Mouse (Mus musculus) CH12.LX (cell line): Measurements from ENCODE around the gene Fam69b. TPM values are rescaled to one million over a fixed set of nuclear protein-coding genes. Genes with fewer than 3 reads are reported as not detected.

Experiments
- DNase-seq: peaks from one replicate; pipeline ENCODE4 v3.0.0-alpha.2; 2013; ENCODE audit errors: extremely low read depth
- H3K27ac ChIP-seq: 2 replicates; pipeline ENCODE4 v1.5.1; 2012; ENCODE audit warnings: low read depth, mild to moderate bottlenecking, control low read depth, moderate library complexity; ENCODE audit not compliant: insufficient read depth
- H3K27me3 ChIP-seq: replicated peaks from 2 replicates; pipeline ENCODE3; 2012; ENCODE audit warnings: inconsistent platforms
- H3K36me3 ChIP-seq, 2 experiments: replicated peaks in 1 of 2; 2 replicates each; pipeline versions ENCODE3 to v1.6.1; 2012; ENCODE audit warnings: inconsistent platforms in 1 of 2, low read length in 1 of 2, mild to moderate bottlenecking in 1 of 2, mixed read lengths in 1 of 2, moderate library complexity in 1 of 2; ENCODE audit not compliant: control insufficient read depth in 1 of 2, insufficient read depth in 1 of 2
- H3K4me1 ChIP-seq, 2 experiments: 2 replicates each; pipeline ENCODE4 v1.6.1; 2012; ENCODE audit warnings: inconsistent platforms in 1 of 2, moderate library complexity in 1 of 2; ENCODE audit not compliant: insufficient read depth in 2 of 2, control insufficient read depth in 1 of 2
- H3K4me2 ChIP-seq: 2 replicates; pipeline ENCODE4 v1.6.1; 2012; ENCODE audit warnings: low read depth, mild to moderate bottlenecking, control low read depth; ENCODE audit not compliant: poor library complexity, insufficient read depth, severe bottlenecking
- H3K4me3 ChIP-seq, 3 experiments: fragments of 150-350 bp in 1 of 3; sonication (generic) in 1 of 3; replicated peaks in 1 of 3; 2 replicates each; pipeline versions ENCODE3 to v1.5.1; 2011 to 2012; ENCODE audit warnings: low read depth in 2 of 3, low read length in 2 of 3, mild to moderate bottlenecking in 2 of 3, moderate library complexity in 2 of 3, control low read depth in 1 of 3, improper control_type of control experiment in 1 of 3, inconsistent platforms in 1 of 3, mixed read lengths in 1 of 3; ENCODE audit not compliant: poor library complexity in 1 of 3
- H3K79me2 ChIP-seq: replicated peaks from 2 replicates; pipeline ENCODE4 v1.6.1; 2012; ENCODE audit warnings: mild to moderate bottlenecking, moderate library complexity; ENCODE audit not compliant: control insufficient read depth, poor library complexity, insufficient read depth, severe bottlenecking; ENCODE audit errors: extremely low read depth
- H3K9ac ChIP-seq: 2 replicates; pipeline ENCODE4 v1.6.1; 2012; ENCODE audit warnings: low read depth, mild to moderate bottlenecking, control low read depth, moderate library complexity; ENCODE audit not compliant: insufficient read depth
- H3K9me3 ChIP-seq: replicated peaks from 2 replicates; pipeline ENCODE3; 2012; ENCODE audit warnings: low read length, inconsistent platforms, mixed read lengths
- BHLHE40 ChIP-seq: IDR thresholded peaks from 2 replicates; pipeline ENCODE4 v1.6.1; 2011; ENCODE audit warnings: mild to moderate bottlenecking, low read depth, low read length, improper control_type of control experiment
- CHD2 ChIP-seq: IDR thresholded peaks from 2 replicates; pipeline ENCODE4 v1.6.1; 2011; ENCODE audit warnings: low read length, improper control_type of control experiment
- CTCF ChIP-seq, 2 experiments: IDR thresholded peaks in 1 of 2; conservative IDR thresholded peaks in 1 of 2; 2 replicates each; pipeline ENCODE4 v1.5.1; 2011 to 2012; ENCODE audit warnings: low read depth in 2 of 2, low read length in 2 of 2, improper control_type of control experiment in 1 of 2, inconsistent platforms in 1 of 2, mild to moderate bottlenecking in 1 of 2, moderate library complexity in 1 of 2
- ELF1 ChIP-seq: IDR thresholded peaks from 2 replicates; pipeline ENCODE4 v1.6.1; 2014; ENCODE audit warnings: low read depth, mild to moderate bottlenecking, inconsistent platforms, low read length, improper control_type of control experiment
- EP300 ChIP-seq: IDR thresholded peaks from 2 replicates; pipeline ENCODE4 v1.6.1; 2011; ENCODE audit warnings: low read length, improper control_type of control experiment
- JUND ChIP-seq: conservative IDR thresholded peaks from 2 replicates; pipeline ENCODE4 v1.6.1; 2011; ENCODE audit warnings: low read depth, low read length, improper control_type of control experiment
- MAZ ChIP-seq: IDR thresholded peaks from 2 replicates; pipeline ENCODE4 v1.6.1; 2012; ENCODE audit warnings: low read depth, mild to moderate bottlenecking, inconsistent platforms, low read length, improper control_type of control experiment, moderate library complexity
- MEF2A ChIP-seq: IDR thresholded peaks from 2 replicates; pipeline ENCODE4 v1.6.1; 2014; ENCODE audit warnings: low read depth, mild to moderate bottlenecking, inconsistent platforms, low read length, improper control_type of control experiment, borderline replicate concordance
- MXI1 ChIP-seq: IDR thresholded peaks from 2 replicates; pipeline ENCODE4 v1.6.1; 2011; ENCODE audit warnings: mild to moderate bottlenecking, low read depth, low read length, improper control_type of control experiment
- MYC ChIP-seq: IDR thresholded peaks from 2 replicates; pipeline ENCODE4 v1.6.1; 2011; ENCODE audit warnings: low read depth, mild to moderate bottlenecking, improper control_type of control experiment, low read length
- POLR2AphosphoS2 ChIP-seq: IDR thresholded peaks from 2 replicates; pipeline ENCODE4 v1.6.1; 2011; ENCODE audit warnings: low read depth, low read length, improper control_type of control experiment
- SMC3 ChIP-seq: IDR thresholded peaks from 2 replicates; pipeline ENCODE4 v1.6.1; 2011; ENCODE audit warnings: low read depth, low read length, improper control_type of control experiment
- TBP ChIP-seq: conservative IDR thresholded peaks from 2 replicates; pipeline ENCODE4 v1.6.1; 2011; ENCODE audit warnings: low read depth, low read length, improper control_type of control experiment
- TCF12 ChIP-seq: IDR thresholded peaks from 2 replicates; pipeline ENCODE4 v1.6.1; 2014; ENCODE audit warnings: low read depth, mild to moderate bottlenecking, inconsistent platforms, low read length, improper control_type of control experiment
- UBTF ChIP-seq: IDR thresholded peaks from 2 replicates; pipeline ENCODE4 v1.6.1; 2012; ENCODE audit warnings: low read depth, mild to moderate bottlenecking, inconsistent platforms, low read length, improper control_type of control experiment, moderate library complexity
- ZKSCAN1 ChIP-seq: IDR thresholded peaks from 2 replicates; pipeline ENCODE4 v1.6.1; 2012; ENCODE audit warnings: low read depth, inconsistent platforms, low read length, improper control_type of control experiment, borderline replicate concordance
- ZMIZ1 ChIP-seq: IDR thresholded peaks from 2 replicates; pipeline ENCODE4 v1.6.1; 2012; ENCODE audit warnings: low read depth, mild to moderate bottlenecking, inconsistent platforms, low read length, improper control_type of control experiment
- dilution Hi-C: fragments of 300-500 bp; cut with MboI; formaldehyde crosslinking; loops from 2 replicates; pipeline ENCODE4 v1.14.3; 2020; ENCODE audit warnings: low sequenced_read_pairs; ENCODE audit not compliant: extremely low pct_unique_long_range_greater_than_20kb, extremely low pct_ligation_motif_present
- in situ Hi-C: fragments of 300-500 bp; cut with MboI; formaldehyde crosslinking; loops from 3 replicates; pipeline ENCODE4 v1.14.3; 2019; ENCODE audit warnings: low sequenced_read_pairs, low pct_ligation_motif_present, low pct_unique_long_range_greater_than_20kb, mixed read lengths
- polyA plus RNA-seq: library from polyadenylated mRNA; unstranded; fragments of >175 nt; gene quantifications from 2 replicates; pipeline ENCODE4 v1.2.1, GENCODE M21; 2012; ENCODE audit warnings: low read depth; ENCODE audit not compliant: insufficient read length
- total RNA-seq, 2 experiments: library from RNA; depleted of rRNA; stranded (reverse); fragments of 300-350 nt in 1 of 2; fragments of >200 nt in 1 of 2; gene quantifications; 2 replicates each; pipeline ENCODE4 v1.2.3; 2012 to 2014

The Fam69b gene
- total and polyA plus RNA-seq, 3 experiments, result 0.16 to 1.2 TPM; not detected in 1

DNA sequence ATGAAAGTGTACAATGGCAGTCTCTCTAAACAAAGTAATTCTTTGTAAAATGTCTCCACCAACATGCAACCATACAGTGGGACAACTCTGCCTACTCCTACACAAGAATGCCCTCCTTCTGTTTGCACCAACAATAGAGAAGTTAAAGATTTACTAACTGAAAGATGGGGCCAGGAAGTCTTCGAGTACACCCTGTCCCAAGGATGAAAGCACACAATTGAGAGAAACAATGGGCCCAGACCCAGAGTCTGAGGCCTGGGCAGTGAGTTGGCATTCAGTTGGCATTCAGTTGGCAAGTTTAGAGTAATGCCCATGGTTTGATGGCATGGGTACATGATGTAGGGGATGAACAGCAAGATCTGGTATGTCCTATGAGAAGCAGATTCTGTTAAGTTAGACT is 26.4 kb downstream of the Fam69b start:
- TF ChIP-seq ELF1 (no peak), POLR2AphosphoS2 (no peak), MEF2A (no peak), SMC3 (no peak), CTCF (conservative IDR thresholded peaks at IDR 0.05 in 1 of 2, IDR thresholded peaks at IDR 0.05 in 1 of 2; ENCODE audit: low read depth in 2 of 2, low read length in 2 of 2) (no peak), TBP (no peak), UBTF (no peak), ZMIZ1 (no peak), BHLHE40 (no peak), MYC (no peak), JUND (no peak), EP300 (no peak), MAZ (no peak)
- no peak overlapping the region for H3K4me2 ChIP-seq
- H3K9ac ChIP-seq, result no peak overlapping the region
- dilution Hi-C loops (no loop called here), in situ Hi-C loops (loop anchor here (5.0 to 25.0 kb wide), 2 partner anchors 243 to 583 kb away; partner anchors contain the start of gene Sardh)
- DNase-seq, result no peak
- no peak overlapping the region for H3K27ac ChIP-seq
- H3K4me1 ChIP-seq, result peaks cover 0 to 7% of the 10 kb centered on the region in 2 experiments; a peak in 1 of 4 replicates
- no peaks in the 10 kb centered on the region for H3K36me3 ChIP-seq
- H3K27me3 ChIP-seq, result peaks cover 6% of the 10 kb centered on the region
- H3K79me2 ChIP-seq, result no peaks in the 10 kb centered on the region
- no peaks in the 10 kb centered on the region for H3K9me3 ChIP-seq
- no peak overlapping the region for H3K4me3 ChIP-seq

DNA sequence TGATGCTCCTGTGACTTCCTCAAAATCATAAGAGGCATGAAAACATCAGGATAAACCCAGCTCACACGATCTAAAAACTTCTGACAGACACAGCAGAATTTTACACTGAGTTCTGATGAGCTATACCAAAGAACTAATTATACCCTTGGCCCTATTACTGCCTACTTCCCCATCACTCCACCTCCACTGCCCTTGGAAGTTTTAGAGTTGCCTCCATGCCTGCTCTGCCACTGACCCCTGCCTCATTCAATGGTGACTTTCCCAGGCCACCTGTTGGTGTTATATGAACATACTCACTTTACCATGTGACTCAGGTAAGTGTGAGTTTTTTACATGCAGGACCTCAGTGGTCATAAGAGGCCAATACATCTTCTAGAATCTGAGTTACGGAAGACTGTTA is 29.2 kb downstream of the Fam69b start:
- no peaks in the 10 kb centered on the region for H3K4me1 ChIP-seq
- H3K9ac ChIP-seq, result no peak overlapping the region
- in situ Hi-C loops, result loop anchor here (25.0 kb wide), 1 partner anchor 580 kb away; the partner anchor contains the start of gene Sardh

More for the DNA sequence above, 29.2 kb downstream of the Fam69b start:
- no peaks in the 10 kb centered on the region for H3K9me3 ChIP-seq
- no peak overlapping the region for H3K4me2 ChIP-seq
- no peak for DNase-seq
- TF ChIP-seq MXI1 (no peak), UBTF (no peak), TCF12 (no peak), ZKSCAN1 (no peak), CHD2 (no peak)
- TF ChIP-seq, all 38 proteins: peak for 0
- no peaks in the 10 kb centered on the region for H3K36me3 ChIP-seq
- H3K4me3 ChIP-seq, result no peak overlapping the region
- peaks cover 20% of the 10 kb centered on the region for H3K27me3 ChIP-seq
- dilution Hi-C loops, result no loop called here
- H3K79me2 ChIP-seq, result no peaks in the 10 kb centered on the region
- H3K27ac ChIP-seq, result no peak overlapping the region
